Mouse (Mus musculus): ENCODE data around the gene Serinc2.

DNA sequence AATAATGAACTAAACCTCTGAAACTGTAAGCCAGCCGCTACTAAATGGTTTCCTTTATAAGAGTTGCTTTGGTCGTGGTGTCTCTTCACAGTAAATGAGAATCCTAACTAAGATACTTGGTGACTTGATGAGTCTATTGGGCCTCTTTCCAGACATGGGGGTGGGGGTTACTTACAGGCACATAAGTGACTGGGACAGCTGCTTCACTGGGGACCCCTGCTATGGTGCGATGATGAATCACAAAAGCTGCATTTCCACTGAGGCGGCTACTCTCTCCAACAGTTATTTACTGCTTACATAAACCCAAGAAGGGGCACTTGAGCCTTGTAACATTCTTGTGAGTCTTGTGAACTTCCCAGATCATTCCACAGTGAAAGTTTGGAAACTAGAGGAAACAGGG, 41.4 kb downstream of the Serinc2 start:
- TF ChIP-seq CTCF (IDR thresholded peaks at IDR 0.05; ENCODE audit: control insufficient read depth, insufficient read depth, insufficient read length) = no peak
- no peak for TF ChIP-seq USF1 (IDR thresholded peaks at IDR 0.05; ENCODE audit: low read depth)

All from C2C12 (cell line).